Mouse (Mus musculus): ENCODE results near the gene Gm37240. TPM values are rescaled to one million over a fixed set of nuclear protein-coding genes. Genes with fewer than 3 reads are reported as not detected.
A peak's percentile ranks its signal among the peaks of the same experiment; 100 is the strongest.

Gene Gm37240
- total and polyA plus RNA-seq, 2 experiments from 2014 or later: 0.43 to 1.9 TPM

DNA sequence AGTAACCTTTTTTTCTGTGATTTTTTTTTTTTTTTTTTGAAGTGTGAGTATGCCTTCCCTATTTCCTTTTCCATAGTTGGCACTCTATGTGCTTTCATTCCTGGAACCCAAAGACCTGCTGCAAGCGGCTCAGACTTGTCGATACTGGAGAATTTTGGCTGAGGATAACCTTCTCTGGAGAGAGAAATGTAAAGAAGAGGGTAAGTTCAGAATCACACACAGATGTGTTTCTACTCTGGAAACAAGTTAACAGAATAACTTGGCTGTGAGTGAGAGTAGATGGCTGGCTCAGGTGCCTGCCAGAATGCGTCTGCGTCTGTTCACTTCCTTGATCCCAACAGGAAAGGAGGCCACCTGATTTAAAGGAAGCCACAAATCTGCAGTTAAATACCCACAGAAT is 920.0 kb downstream of the Gm37240 start:
- Histone ChIP-seq H3K4me3 (ENCODE audit: low read depth, low read length) (no peak overlapping the region), H3K27me3 (ENCODE audit: insufficient read depth, low read length) (no peaks in the 10 kb centered on the region), H3K9ac (replicated peaks; ENCODE audit: low read length, poor library complexity, severe bottlenecking) (no peak overlapping the region), H3K4me2 (ENCODE audit: low read depth, low read length, poor library complexity, severe bottlenecking) (no peak overlapping the region), H3K36me3 (ENCODE audit: insufficient read depth, low read length) (peaks cover 23% of the 10 kb centered on the region), H3K9me3 (ENCODE audit: low read length) (no peaks in the 10 kb centered on the region), H3K27ac (ENCODE audit: low read depth, low read length) (no peak overlapping the region), H3K4me1 (ENCODE audit: insufficient read depth, low read length) (no peaks in the 10 kb centered on the region)
- no peak for TF ChIP-seq CTCF (IDR thresholded peaks at IDR 0.05)
- ATAC-seq (ENCODE audit: low FRiP score): no peak
- DNase-seq (ENCODE audit: low spot score): no peak
- WGBS: 91% methylated on average over 4 of the region's 4 CpGs

- 89% methylated on average over 5 of the region's 5 CpGs for WGBS
- no peak overlapping the region for H3K9ac ChIP-seq (replicated peaks; ENCODE audit: low read length, poor library complexity, severe bottlenecking)
- no peak overlapping the region for H3K27ac ChIP-seq (ENCODE audit: low read depth, low read length)
- no peaks in the 10 kb centered on the region for H3K9me3 ChIP-seq (ENCODE audit: low read length)
- H3K4me2 ChIP-seq (ENCODE audit: low read depth, low read length, poor library complexity, severe bottlenecking): no peak overlapping the region
- no peaks in the 10 kb centered on the region for H3K27me3 ChIP-seq (ENCODE audit: insufficient read depth, low read length)
- H3K36me3 ChIP-seq (ENCODE audit: insufficient read depth, low read length): peaks cover 9% of the 10 kb centered on the region
- ATAC-seq (ENCODE audit: low FRiP score) (no peak), DNase-seq (ENCODE audit: low spot score) (no peak)
- no peaks in the 10 kb centered on the region for H3K4me1 ChIP-seq (ENCODE audit: insufficient read depth, low read length)
- no peak for TF ChIP-seq CTCF (IDR thresholded peaks at IDR 0.05)
- H3K4me3 ChIP-seq (ENCODE audit: low read depth, low read length): no peak overlapping the region
Measured at GRCm38 (mm10) chr3:84965156-84965555, 922.2 kb downstream of the Gm37240 start.

DNA sequence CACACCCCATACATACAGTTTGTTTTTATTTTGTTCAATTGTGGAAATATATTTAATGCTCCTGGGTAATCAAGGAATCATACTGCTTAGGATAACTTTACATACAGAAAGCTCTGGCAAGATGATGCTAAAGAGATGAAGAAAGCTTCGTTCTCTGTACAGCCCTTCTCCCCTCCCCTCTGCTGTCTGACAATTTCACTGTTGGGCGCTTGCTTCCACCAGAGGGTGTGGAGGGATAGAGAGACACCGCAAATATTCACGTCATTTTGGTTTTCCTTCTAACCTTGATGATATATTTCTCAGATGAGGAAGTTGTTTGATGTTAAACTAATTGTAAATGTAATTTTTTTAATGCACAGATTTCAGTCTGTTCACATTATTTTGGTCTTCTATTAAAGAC is 931.5 kb downstream of the Gm37240 start:
- 21% methylated on average over 4 of the region's 4 CpGs for WGBS
- Histone ChIP-seq H3K27ac (ENCODE audit: low read depth, low read length) (no peak overlapping the region), H3K27me3 (ENCODE audit: insufficient read depth, low read length) (no peaks in the 10 kb centered on the region), H3K9ac (replicated peaks; ENCODE audit: low read length, poor library complexity, severe bottlenecking) (no peak overlapping the region), H3K4me1 (ENCODE audit: insufficient read depth, low read length) (peaks cover 6% of the 10 kb centered on the region; the same call in 1 of the 2 replicates), H3K4me3 (ENCODE audit: low read depth, low read length) (no peak overlapping the region), H3K36me3 (ENCODE audit: insufficient read depth, low read length) (no peaks in the 10 kb centered on the region; the same call in 1 of the 2 replicates), H3K4me2 (ENCODE audit: low read depth, low read length, poor library complexity, severe bottlenecking) (no peak overlapping the region; the same call in 1 of the 2 replicates), H3K9me3 (ENCODE audit: low read length) (no peaks in the 10 kb centered on the region)
- TF ChIP-seq CTCF (IDR thresholded peaks at IDR 0.05): peak; percentile 72
- DNase-seq (ENCODE audit: low spot score): peak; percentile 50
- ATAC-seq (ENCODE audit: low FRiP score): no peak

DNA sequence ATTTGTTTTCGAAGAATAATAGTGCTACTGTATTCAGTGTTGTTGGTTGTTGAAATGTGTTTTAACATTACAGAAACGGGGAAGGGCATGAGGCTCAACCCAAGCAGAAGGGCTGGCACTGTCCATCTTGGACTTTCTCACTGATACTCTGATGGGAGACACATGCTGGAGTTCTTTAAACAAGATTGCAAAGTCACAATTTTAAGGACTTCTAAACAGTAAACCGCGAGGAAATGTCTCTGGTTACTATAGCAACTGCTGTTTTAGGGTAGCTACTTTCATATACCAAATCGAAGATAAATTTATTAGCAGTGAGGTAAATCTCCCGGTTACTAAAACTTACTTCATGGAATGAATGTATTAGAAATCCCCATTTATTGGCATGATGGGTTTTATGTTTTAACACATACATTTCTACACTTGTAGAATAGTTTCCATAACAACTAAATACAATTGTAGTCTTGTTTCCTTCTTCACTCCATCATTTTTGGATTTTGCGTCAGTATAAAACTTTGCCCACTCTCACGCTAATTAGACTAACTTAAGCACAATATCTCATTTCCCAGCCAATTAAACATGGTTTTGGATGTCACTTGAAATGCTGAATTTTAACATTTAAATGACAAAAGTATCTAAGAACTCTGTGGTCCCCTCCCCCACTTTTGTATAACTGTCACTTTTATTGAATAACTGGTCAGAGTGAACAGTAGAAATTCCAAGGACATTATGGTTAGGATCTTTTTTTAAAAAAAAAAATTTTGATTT is 932.1 kb downstream of the Gm37240 start:
- Histone ChIP-seq H3K9me3 (ENCODE audit: low read length) (no peaks in the 10 kb centered on the region), H3K36me3 (ENCODE audit: insufficient read depth, low read length) (no peaks in the 10 kb centered on the region; the same call in 1 of the 2 replicates), H3K9ac (replicated peaks; ENCODE audit: low read length, poor library complexity, severe bottlenecking) (no peak overlapping the region), H3K4me3 (ENCODE audit: low read depth, low read length) (peak overlapping the region; percentile 15; the same call in 1 of the 2 replicates), H3K4me2 (ENCODE audit: low read depth, low read length, poor library complexity, severe bottlenecking) (peak overlapping the region; percentile 26; the same call in 1 of the 2 replicates), H3K27ac (ENCODE audit: low read depth, low read length) (no peak overlapping the region), H3K27me3 (ENCODE audit: insufficient read depth, low read length) (no peaks in the 10 kb centered on the region), H3K4me1 (ENCODE audit: insufficient read depth, low read length) (peaks cover 6% of the 10 kb centered on the region; the same call in 1 of the 2 replicates)
- no peak for DNase-seq (ENCODE audit: low spot score)
- no peak for ATAC-seq (ENCODE audit: low FRiP score)
- 51% methylated on average over 8 of the region's 8 CpGs for WGBS
- no peak for TF ChIP-seq CTCF (IDR thresholded peaks at IDR 0.05)

DNA sequence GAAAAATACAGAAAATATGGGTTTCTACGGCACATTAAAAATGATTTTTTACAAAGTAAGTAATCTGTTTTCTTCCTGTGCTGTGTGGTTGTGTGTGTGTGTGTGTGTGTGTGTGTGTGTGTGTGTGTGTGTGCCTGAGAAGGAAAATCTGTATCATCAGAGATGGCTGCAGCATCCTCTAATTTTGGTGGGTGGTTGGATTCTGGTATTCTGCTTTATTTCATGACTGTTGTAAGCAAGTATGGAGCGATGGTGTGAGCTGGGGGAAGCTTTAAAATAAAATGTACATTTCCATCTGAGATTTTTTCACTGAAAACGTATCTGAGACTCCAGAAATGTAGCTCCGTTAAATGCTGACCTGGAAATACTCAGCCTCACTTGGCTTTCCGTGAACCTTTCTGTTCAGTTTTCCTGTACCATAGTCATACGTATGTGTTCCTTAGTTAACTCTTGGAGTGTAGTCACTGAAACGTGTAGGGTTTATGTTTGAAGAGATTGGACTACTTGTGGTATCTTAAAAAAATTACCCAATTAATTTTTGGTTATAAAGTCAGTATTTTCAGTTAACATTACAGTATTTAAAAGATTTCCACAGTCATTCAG is 934.6 kb downstream of the Gm37240 start:
- ATAC-seq (ENCODE audit: low FRiP score) (no peak), DNase-seq (ENCODE audit: low spot score) (peak; percentile 32)
- Histone ChIP-seq H3K4me2 (ENCODE audit: low read depth, low read length, poor library complexity, severe bottlenecking) (peak overlapping the region; percentile 45), H3K9ac (replicated peaks; ENCODE audit: low read length, poor library complexity, severe bottlenecking) (peak overlapping the region; percentile 29), H3K36me3 (ENCODE audit: insufficient read depth, low read length) (no peaks in the 10 kb centered on the region), H3K27ac (ENCODE audit: low read depth, low read length) (peak overlapping the region; percentile 69), H3K9me3 (ENCODE audit: low read length) (no peaks in the 10 kb centered on the region), H3K27me3 (ENCODE audit: insufficient read depth, low read length) (no peaks in the 10 kb centered on the region), H3K4me1 (ENCODE audit: insufficient read depth, low read length) (peaks cover 6% of the 10 kb centered on the region; the same call in 1 of the 2 replicates), H3K4me3 (ENCODE audit: low read depth, low read length) (peak overlapping the region; percentile 42)
- no peak for TF ChIP-seq CTCF (IDR thresholded peaks at IDR 0.05)
- WGBS: 22% methylated on average over 7 of the region's 7 CpGs

- WGBS: 2% methylated on average over 13 of the region's 13 CpGs
Measured at GRCm38 (mm10) chr3:84952135-84952534, 935.2 kb downstream of the Gm37240 start.

More at GRCm38 (mm10) chr3:84952135-84952534, 935.2 kb downstream of the Gm37240 start:
- Histone ChIP-seq H3K4me3 (ENCODE audit: low read depth, low read length) (peak overlapping the region; percentile 42), H3K36me3 (ENCODE audit: insufficient read depth, low read length) (no peaks in the 10 kb centered on the region), H3K4me1 (ENCODE audit: insufficient read depth, low read length) (peaks cover 6% of the 10 kb centered on the region; the same call in 1 of the 2 replicates), H3K9ac (replicated peaks; ENCODE audit: low read length, poor library complexity, severe bottlenecking) (peak overlapping the region; percentile 29), H3K27ac (ENCODE audit: low read depth, low read length) (peak overlapping the region; percentile 69), H3K27me3 (ENCODE audit: insufficient read depth, low read length) (no peaks in the 10 kb centered on the region), H3K9me3 (ENCODE audit: low read length) (no peaks in the 10 kb centered on the region), H3K4me2 (ENCODE audit: low read depth, low read length, poor library complexity, severe bottlenecking) (peak overlapping the region; percentile 45)
- ATAC-seq (ENCODE audit: low FRiP score) (peak; percentile 95), DNase-seq (ENCODE audit: low spot score) (peak; percentile 93)
- no peak for TF ChIP-seq CTCF (IDR thresholded peaks at IDR 0.05)

Measured in midbrain, postnatal 0 days (tissue).